Mouse (Mus musculus) kidney, adult 2 months (tissue): ENCODE results near the gene Sft2d2. TPM values are rescaled to one million over a fixed set of nuclear protein-coding genes. Genes with fewer than 3 reads are reported as not detected.

Source experiments
- DNase-seq: peaks from one replicate; pipeline ENCODE4 v3.0.0; 2021
- H3K27ac ChIP-seq: fragments of 200-500 bp; 2 replicates; pipeline ENCODE4 v1.5.1; 2012; ENCODE audit warnings: low read depth, low read length, control low read depth, inconsistent platforms; ENCODE audit not compliant: insufficient read depth
- H3K27me3 ChIP-seq: fragments of 200-500 bp; replicated peaks from 2 replicates; pipeline ENCODE4 v1.6.1; 2012; ENCODE audit warnings: mild to moderate bottlenecking, moderate library complexity, low read length, inconsistent platforms; ENCODE audit not compliant: control insufficient read depth, insufficient read depth
- H3K36me3 ChIP-seq: fragments of 200-500 bp; 2 replicates; pipeline ENCODE4 v1.6.1; 2012; ENCODE audit warnings: mild to moderate bottlenecking, moderate library complexity, low read length, inconsistent platforms; ENCODE audit not compliant: control insufficient read depth, insufficient read depth
- H3K4me1 ChIP-seq: fragments of 200-500 bp; 2 replicates; pipeline ENCODE4 v1.6.1; 2011; ENCODE audit warnings: low read length; ENCODE audit not compliant: control insufficient read depth, insufficient read depth
- H3K4me3 ChIP-seq: fragments of 200-500 bp; 2 replicates; pipeline ENCODE4 v1.5.1; 2011; ENCODE audit warnings: mild to moderate bottlenecking, low read depth, low read length, control low read depth; ENCODE audit not compliant: insufficient read depth
- CTCF ChIP-seq: fragments of 200-500 bp; conservative IDR thresholded peaks from 2 replicates; pipeline ENCODE4 v1.5.1; 2011; ENCODE audit warnings: low read depth, mild to moderate bottlenecking, control low read depth, low read length, moderate library complexity, mixed read lengths; ENCODE audit not compliant: insufficient read depth, insufficient read length
- POLR2A ChIP-seq: fragments of 200-500 bp; IDR thresholded peaks from one replicate; pipeline ENCODE4 v1.6.1; 2011; ENCODE audit warnings: low read depth, low read length, control low read depth
- WGBS: fragments of 180-500 bp; shearing (Covaris S2); methylation state at CpG from one replicate; pipeline ENCODE4 v1.1.7; 2018; 5-methylcytosine and 5-hydroxymethylcytosine counted together
- polyA plus RNA-seq: library from polyadenylated mRNA; depleted of rRNA; stranded (reverse); fragments of >200 nt; gene quantifications from 2 replicates; pipeline ENCODE4 v1.2.3, GENCODE M21; 2012; rRNA removed

Gene Sft2d2
- polyA plus RNA-seq, result 52.7 and 57.7 TPM in 2 replicates

- Histone ChIP-seq H3K27me3 (no peaks in the 10 kb centered on the region), H3K27ac (peak within 1 kb of the TSS; percentile 94), H3K36me3 (no peaks in the 10 kb centered on the region), H3K4me1 (peaks cover 16% of the 10 kb centered on the region), H3K4me3 (peak within 1 kb of the TSS; percentile 97)
- WGBS, result under 1% methylated on average over 69 of the region's 69 CpGs
- peak; percentile 98 for DNase-seq
- TF ChIP-seq POLR2A (peak; percentile 51), CTCF (peak; percentile 45)
Observed at GRCm38 (mm10) chr1:165193880-165194661, at the start of gene Sft2d2. Sft2d2 (minus strand) TSS chr1:165194438.

- H3K36me3 ChIP-seq, result no peaks in the 10 kb centered on the region
- H3K27me3 ChIP-seq, result no peaks in the 10 kb centered on the region
- peaks cover 10% of the 10 kb centered on the region for H3K4me1 ChIP-seq
- TF ChIP-seq POLR2A, result peak; percentile 70
- TF ChIP-seq CTCF, result no peak
- peak within 1 kb of the TSS; percentile 94 for H3K4me3 ChIP-seq
- peak; percentile 99 for DNase-seq
- peak within 1 kb of the TSS; percentile 81 for H3K27ac ChIP-seq
- under 1% methylated on average over 76 of the region's 76 CpGs for WGBS
Observed at GRCm38 (mm10) chr1:165236321-165237298, 42.4 kb upstream of the Sft2d2 start, which contains the start of gene Tiprl. Tiprl (minus strand) TSS chr1:165236996.

- H3K36me3 ChIP-seq, result no peaks in the 10 kb centered on the region
- H3K27ac ChIP-seq, result no peak overlapping the region; the same call in 1 of the 2 replicates
- peak overlapping the region; percentile 94 for H3K4me3 ChIP-seq
- 7% methylated on average over 10 of the region's 10 CpGs for WGBS
- H3K27me3 ChIP-seq, result no peaks in the 10 kb centered on the region
- peaks cover 16% of the 10 kb centered on the region for H3K4me1 ChIP-seq
- no peak for DNase-seq
- TF ChIP-seq POLR2A (no peak), CTCF (no peak)
Observed at GRCm38 (mm10) chr1:165235846-165236245, 41.6 kb upstream of the Sft2d2 start.

- peaks cover 25% of the 10 kb centered on the region for H3K4me1 ChIP-seq
- H3K27ac ChIP-seq, result peak overlapping the region; percentile 43; the same call in 1 of the 2 replicates
- WGBS, result 43% methylated on average over 2 of the region's 2 CpGs
- no peak overlapping the region for H3K4me3 ChIP-seq
- H3K36me3 ChIP-seq, result no peaks in the 10 kb centered on the region
- DNase-seq, result peak; percentile 29
- TF ChIP-seq POLR2A (no peak), CTCF (no peak)
- no peaks in the 10 kb centered on the region for H3K27me3 ChIP-seq
Observed at GRCm38 (mm10) chr1:165233806-165234205, 39.6 kb upstream of the Sft2d2 start.

- Histone ChIP-seq H3K27me3 (no peaks in the 10 kb centered on the region), H3K27ac (no peak overlapping the region), H3K4me1 (peaks cover 25% of the 10 kb centered on the region), H3K36me3 (no peaks in the 10 kb centered on the region), H3K4me3 (no peak overlapping the region)
- DNase-seq, result no peak
- no peak; the same call in 1 of the 2 replicates for TF ChIP-seq CTCF
- no peak for TF ChIP-seq POLR2A
- 93% methylated on average over 4 of the region's 4 CpGs for WGBS
Observed at GRCm38 (mm10) chr1:165230691-165231090, 36.5 kb upstream of the Sft2d2 start.

- Histone ChIP-seq H3K4me3 (no peak overlapping the region), H3K4me1 (peaks cover 25% of the 10 kb centered on the region), H3K27ac (peak overlapping the region; percentile 60), H3K36me3 (no peaks in the 10 kb centered on the region), H3K27me3 (no peaks in the 10 kb centered on the region)
- no peak for TF ChIP-seq POLR2A
- TF ChIP-seq CTCF, result no peak
- DNase-seq, result peak; percentile 90
- WGBS, result 61% methylated on average over 9 of the region's 9 CpGs
Observed at GRCm38 (mm10) chr1:165229577-165229976, 35.3 kb upstream of the Sft2d2 start.

- Histone ChIP-seq H3K27me3 (no peaks in the 10 kb centered on the region), H3K4me3 (no peak overlapping the region), H3K4me1 (no peaks in the 10 kb centered on the region), H3K36me3 (peaks cover 10% of the 10 kb centered on the region; the same call in 1 of the 2 replicates), H3K27ac (no peak overlapping the region)
- TF ChIP-seq CTCF (no peak), POLR2A (no peak)
- no peak for DNase-seq
- 92% methylated on average over 2 of the region's 2 CpGs for WGBS
Observed at GRCm38 (mm10) chr1:165217023-165217589, 22.9 kb upstream of the Sft2d2 start.
